Mouse (Mus musculus) telencephalon, adult 2 months (tissue): Measurements from ENCODE around the gene Sec23ip.
"Not testable (repeated sequence)": the region's sequence is repeated elsewhere in the genome, so short reads cannot be mapped to it uniquely, and the experiment has no call there.

Experiments
- DNase-seq: peaks from one replicate; pipeline ENCODE4 v3.0.0-alpha.2; 2011; ENCODE audit warnings: low read depth, low spot score

Gene Sec23ip

DNA sequence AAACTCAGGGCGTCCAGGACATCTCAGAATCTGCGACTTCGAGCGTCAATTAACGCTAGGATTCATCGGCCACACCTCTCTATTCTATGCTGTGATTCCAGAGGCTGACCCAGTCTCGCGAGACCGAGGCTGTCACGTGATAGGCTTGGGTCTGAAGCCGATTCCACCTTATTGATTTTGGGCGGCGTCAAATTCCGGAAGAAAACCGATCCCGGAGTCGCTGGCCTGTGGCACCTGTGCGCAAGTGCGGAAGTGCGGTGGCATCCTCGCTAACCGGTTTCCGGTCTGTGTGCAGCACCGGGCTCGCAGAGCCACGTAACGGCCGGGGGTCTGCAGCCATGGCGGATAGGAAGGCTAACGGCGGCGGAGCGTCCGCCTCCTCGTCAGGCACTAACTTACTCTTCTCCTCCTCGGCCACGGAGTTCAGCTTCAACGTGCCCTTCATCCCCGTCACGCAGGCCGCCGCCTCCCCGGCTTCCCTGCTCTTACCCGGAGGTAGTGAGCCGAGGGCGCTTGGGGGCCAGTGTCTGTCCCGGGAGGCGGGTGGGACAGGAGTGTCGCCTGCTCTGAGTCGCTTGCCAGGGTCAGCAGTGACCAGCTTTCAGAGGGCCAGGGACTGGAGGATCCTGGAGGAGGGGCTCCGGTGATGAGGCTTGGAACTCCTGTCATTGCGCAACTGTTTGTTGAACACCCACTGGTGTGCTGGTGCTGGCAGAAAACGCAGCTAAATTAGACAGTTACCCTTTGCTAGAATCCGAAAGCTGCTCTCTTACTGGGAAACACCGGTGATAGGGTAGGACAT is at the start of gene Sec23ip:
Sec23ip (plus strand) TSS at position 260 of the 802 bp plus-strand sequence.
- peak; percentile 98 for DNase-seq

DNA sequence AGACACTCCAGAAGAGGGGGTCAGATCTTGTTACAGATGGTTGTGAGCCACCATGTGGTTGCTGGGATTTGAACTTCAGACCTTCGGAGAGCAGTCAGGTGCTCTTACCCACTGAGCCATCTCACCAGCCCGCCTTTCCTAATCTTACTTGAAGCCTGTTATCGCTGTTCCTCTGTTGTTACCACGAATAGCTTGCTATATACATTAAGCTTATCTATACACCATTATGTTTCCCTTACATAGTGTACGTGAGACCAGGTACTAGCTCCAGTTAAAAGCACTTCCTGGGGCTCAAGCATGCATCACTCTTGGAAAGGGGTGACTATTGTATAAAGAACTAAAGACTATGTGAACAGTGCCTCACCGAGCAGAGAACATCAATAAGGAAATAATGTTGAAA is 44.8 kb upstream of the Sec23ip start:
- not testable (repeated sequence) for DNase-seq

DNA sequence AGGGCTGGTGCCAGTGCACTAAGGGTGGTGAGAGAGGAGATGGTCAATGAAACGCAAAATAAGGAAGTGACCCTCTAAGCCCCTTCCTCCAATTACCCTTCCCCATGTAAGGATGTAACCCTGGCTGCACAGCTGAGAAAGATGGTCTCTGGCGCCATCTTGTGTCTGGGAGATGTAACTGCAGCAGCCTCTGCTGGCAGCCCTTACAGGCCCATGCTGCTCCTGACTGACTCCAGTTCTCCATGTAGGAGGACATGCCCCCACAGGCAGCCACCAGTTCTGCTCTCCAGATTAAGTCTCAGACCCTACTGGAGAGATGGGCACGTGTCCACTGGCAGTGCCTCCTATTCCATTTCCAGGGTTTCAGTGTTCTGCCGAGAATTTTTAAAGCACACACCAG is 39.0 kb upstream of the Sec23ip start:
- DNase-seq: no peak

DNA sequence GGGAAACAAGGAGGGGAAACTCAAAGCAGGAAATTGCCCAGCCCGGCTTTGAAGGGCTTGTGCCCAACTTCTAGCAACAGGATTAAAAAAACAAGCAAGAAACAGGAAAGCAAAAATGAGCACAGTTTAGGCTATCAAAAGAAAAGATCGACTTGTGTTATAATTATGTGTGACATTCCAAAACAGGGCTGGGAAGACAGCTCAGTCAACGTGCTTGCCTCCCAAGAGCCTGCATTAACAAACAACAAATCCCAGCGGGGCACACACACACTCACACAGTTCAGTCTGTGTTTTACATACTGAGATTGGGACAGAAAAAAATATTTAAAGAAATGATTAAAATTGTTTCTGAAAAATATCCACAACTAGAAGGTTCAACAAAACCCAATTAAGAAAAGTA is 26.8 kb upstream of the Sec23ip start:
- no peak for DNase-seq

DNA sequence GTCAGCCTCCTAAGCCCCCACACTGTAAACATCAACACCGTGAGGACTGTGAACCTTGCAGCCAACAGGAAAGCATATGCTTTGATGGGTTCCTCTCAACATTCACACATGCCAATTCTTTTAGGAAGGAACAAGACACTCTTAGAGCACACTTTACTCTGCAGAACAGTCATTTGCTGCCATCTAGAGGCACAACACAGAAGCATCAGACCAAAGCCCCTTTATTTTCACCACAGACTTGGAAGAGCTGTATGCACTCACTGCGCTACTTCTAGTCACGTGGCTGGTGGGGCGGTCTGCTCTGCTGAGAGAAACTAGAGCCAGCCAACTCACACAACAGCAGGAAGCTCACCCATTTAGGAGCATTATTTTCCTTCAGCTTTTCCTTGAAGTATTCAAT is 20.0 kb upstream of the Sec23ip start:
- DNase-seq: peak; percentile 87

DNA sequence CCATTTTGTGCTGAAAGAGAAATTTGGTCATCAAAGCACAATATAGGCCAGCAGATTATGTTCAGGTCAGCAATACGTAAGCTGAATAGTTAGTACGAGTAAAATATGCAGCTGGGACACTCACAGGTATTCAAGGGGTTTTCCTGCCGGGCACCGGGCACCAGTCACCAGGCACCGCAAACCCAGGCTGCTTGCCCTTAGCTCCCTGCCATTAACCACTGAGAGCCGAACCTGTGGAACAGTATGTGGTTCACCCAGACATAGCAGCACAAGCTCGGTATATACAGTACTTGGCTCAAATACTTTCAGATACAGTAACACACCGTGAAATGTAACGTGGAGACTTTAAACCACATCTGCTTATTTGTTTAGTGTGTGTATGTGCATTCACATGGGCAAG is 19.6 kb upstream of the Sec23ip start:
- DNase-seq: no peak

DNA sequence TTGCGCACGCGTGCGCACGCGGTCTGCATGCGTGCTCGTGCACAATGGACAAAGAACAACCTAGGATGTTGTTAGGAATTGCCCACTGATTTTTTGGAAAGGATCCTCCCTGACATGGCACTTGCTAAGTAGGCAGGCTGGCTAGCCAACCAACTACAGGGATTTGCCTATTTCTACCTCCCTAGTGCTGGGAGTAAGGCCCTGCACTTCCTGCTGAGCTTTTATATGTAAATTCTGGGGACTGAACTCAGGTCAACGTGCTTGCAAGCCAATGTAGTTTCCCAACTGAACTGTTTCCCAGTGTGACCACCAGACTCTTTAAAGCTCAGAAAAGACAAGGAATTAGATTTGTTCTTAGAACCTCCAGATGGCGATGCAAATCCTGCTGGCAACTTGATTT is 17.7 kb upstream of the Sec23ip start:
- no peak for DNase-seq

DNA sequence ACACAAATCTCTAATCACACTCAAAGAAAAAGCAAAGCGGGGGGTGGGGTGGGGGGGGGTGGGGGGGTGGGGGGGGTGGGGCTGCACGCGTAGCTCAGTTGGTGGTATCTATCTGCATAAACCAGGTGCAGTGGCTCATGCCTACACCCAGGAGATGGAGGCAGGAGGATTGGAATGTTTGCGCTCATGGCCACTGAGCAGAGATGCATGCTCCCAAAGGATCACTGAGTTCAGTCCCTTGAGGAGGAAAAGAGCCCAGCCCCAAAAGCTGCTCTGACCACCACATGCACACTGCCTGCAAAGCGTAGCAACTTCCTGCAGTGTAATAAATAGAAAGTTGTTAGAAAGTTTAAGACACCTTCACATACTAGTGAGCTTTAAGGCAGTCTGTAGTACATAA is 17.0 kb upstream of the Sec23ip start:
- DNase-seq: no peak

DNA sequence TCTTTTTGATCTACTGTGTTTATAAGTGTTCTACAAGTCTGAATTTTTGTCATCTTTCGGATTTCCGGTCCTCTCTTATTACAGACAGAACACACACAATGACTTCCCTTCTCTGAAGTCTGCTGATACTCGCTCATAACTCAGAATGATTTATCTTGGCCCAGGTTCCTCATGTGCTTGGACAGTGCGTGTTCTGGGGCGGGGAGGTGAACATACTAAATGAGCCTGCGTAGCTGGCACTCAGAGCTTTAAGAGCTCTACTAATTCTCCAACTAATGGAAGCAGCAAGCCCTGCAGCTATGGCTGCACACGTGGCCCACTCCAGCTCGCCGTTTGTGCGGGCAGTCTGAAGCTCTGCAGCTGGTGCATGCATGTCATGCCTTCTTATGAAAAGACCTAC is 16.0 kb upstream of the Sec23ip start:
- DNase-seq: no peak

DNA sequence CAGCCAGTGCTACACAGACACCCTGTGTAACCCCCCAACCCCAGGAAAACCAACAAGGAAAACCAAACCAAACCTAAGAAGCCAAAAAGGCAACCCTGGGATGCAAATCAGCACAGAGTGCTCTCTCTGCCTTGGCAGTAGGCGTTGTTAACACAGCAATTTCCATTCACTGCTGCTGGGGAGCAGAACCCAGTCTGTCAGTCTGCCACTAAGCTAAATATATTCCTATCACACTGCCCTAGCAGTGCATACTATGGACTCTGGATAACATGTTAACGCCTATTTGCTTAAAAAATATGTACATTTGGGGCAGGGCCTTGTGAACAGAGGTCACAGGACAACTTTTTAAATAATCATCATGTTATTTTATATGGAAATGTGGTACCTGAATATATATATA is 13.2 kb upstream of the Sec23ip start:
- no peak for DNase-seq

DNA sequence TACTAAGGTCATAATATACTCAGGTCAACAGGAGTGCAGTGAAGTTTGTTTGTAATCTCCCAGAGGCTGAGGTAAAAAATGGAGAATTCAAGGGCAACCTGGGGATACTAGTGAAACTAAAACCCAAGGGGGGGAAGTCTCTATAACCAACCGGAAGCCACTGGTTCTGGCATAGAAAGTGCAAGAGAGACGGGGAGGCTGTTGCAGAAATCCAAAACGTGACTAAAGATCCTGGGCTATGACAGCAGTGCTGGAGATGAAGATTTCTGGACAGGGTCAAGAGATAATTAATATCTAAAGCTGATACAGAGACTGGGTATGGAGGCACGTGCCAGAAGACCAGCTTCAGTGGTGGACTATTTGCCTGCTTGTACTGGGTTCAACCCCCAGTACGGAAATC is 6.7 kb upstream of the Sec23ip start:
- DNase-seq: no peak

DNA sequence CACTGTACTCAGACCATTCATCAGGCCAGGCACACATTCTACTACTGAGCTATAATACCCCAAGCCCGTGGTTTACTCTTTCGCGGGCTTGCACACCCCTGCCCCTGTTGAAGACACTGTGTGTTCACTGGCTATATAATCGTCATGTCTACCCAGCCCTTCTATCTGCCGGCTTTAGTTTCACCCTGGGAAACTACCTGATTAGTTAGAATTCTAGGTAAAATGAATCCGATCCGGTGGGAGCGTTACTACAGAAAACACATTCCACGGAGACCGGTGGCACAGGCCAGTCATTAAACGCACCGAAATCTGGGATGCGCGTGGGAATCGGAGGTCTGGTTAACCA is 5.7 kb upstream of the Sec23ip start:
- DNase-seq: no peak

DNA sequence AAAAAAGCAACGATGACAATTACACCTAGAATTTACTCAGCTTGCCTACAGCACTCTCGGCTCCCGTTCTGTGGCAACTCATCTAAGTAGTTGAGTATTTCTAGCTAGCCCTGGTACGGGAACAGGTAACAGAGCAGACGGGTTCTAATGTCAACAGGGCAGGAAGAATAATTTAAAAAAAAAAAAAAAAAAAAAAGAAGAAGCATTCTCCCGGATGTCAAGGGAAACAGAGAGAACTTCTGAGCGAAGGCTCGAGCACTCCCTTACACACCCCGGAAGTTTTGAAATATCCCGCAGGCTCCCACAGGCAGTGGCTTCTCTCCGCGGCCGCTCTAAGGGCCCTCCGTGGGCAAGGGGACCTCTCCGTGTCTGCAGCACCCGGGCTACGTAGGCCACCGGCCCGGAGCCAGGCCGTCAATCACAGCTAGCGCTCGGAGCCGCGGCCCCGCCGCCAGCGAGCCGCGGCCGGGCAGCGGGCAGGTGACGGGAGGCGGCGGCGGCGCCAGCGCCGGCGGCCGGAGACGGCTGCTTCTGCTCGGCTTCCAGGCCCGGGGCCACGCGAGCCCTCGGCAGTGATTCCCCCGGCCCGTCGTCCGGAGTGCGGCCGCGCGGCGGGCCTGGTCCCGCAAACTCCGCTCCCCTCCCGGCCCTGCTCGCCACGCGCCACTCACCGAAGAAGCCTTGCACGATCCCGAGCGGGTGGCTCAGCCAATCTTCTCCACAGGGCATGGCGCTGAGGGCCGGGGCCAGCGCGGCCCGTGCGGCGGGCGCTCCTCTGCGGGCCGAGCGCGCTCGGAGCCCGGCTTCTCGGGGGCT is 5.1 kb upstream of the Sec23ip start:
- no peak for DNase-seq

DNA sequence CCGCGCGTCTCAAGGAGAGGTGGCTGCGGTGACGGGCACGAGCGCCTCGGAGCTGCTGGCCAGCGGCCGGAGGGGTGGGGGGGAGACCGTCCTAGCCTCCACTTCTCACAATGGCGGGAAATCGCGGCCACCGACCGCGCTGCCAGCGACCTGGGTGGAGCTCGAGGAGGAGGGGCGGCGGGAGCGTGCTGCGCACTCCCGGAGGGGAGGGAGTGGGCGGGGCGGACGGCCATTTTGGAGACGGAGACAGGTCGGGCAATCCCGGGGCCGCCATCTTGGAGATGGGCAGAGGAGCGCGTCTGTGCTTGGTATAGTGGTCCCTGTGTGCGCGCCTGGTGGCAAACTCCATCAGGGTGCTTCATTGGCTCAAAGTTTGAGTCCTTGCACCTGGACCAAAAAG is 4.4 kb upstream of the Sec23ip start, which contains the start of gene Mcmbp:
Mcmbp (minus strand) TSS at position 162 of the 400 bp plus-strand sequence.
- DNase-seq: peak; percentile 87

DNA sequence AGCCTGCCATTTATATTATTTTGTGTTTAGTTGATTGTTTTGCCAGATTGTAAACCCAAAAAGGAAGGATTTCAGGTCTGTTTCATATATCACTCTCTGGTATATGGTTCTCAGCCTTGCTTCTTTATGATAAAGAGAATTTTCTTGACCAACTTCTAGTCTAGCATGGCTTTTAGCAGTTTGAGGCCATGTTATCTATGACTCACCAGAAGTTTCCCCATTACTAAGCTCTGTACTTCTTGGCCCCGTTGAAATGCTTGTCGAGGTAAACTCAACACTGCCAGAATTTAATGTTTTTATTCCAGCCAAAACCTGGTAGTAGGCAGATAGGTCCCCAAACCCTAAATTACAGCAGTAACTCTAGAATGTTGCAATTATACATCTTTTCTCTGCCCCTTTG is 845 bp upstream of the Sec23ip start:
- no peak for DNase-seq

DNA sequence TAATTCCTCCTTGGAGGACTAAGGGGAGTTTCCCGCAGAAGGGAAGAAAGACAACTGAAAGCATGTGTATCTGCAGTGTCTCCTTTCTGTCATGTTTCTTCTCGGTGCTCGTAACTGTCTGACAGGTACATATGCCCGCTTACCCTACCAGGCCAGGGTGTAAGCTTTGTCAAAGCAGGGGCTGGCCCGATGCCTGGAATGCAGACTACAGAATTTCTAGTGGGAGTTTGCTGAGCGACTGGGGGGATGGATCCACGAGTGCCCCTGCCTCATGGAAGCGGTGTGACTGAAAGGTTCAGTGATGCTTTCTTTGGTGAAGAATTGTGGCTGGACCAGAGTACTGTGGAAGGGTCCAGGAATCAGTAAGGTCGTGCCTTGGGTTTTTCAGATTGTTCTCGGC is 1.4 kb downstream of the Sec23ip start:
- DNase-seq: no peak

DNA sequence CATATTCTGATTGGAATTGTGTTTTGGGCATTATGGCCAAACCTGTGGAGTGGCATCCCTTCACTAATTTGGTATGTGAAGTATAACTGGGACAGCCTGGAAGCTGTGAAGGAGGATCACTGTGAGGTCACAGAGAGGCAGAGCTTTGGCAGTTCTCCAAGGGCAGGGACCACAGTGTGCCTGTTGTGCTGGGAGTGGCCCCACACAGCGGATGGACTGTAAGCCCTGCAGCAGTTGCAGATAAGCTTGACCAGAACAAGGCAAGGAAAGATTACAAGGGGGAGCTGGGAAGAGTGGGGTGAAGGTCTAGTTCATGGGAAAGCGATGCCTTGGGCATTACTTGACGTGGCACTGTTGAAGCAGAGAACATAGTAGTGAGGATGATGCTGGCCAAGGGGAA is 4.0 kb downstream of the Sec23ip start:
- no peak for DNase-seq

DNA sequence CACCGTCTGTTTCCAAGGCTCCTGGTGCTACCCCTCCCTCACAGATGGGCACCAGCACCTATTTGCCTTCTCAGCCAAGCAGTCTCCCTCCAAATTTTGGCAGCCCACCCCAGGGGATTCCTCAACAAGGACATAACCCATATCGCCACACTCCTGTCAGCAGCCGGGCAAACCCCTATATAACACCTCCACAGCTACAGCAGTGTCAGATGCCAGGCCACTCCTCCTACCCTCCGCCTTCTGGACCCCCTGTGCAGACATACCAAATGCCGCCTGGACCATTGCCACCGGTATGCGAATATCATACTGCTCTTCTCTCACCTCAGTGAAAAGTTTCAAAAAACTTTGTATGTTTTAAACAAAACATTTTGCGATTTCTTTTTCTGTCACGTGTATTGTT is 5.6 kb downstream of the Sec23ip start:
- no peak for DNase-seq

DNA sequence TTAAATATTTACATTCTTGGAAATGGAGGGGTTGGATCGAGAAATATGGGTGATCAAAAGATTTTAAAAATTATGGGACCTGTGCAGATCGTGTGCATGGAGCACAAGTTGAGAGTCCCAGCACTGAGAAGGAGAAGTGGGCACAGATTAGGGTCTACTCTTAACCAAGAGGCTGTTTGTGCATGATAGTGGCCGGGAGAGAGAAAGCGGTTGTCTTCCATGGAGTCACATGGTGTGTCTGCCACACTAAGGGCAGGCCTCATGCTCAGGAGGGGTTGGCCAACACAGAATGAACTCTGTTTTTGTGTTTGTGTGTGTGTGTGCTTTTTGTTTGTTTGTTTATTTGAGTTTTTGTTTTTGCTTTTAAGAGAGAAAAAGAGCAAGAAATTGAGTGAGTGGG is 7.3 kb downstream of the Sec23ip start:
- no peak for DNase-seq

DNA sequence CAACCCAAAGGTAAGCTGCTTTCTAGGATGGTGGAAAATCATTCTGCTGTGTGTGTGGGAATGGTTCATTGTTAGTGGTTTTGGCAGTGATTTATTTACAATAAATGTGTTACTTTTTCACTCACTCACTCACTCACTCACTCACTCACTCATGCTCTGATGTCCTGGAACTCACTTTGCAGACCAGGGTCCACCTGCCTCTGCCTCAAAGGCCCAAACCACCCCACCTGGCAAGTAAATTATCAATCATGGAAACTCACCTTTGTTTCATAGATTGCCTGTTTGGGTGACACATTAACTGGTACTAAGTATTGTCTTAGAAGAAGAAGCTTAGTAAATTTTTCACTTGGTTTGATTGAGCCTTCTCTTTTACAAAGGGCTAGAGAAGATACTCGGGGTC is 10.7 kb downstream of the Sec23ip start:
- DNase-seq: no peak

DNA sequence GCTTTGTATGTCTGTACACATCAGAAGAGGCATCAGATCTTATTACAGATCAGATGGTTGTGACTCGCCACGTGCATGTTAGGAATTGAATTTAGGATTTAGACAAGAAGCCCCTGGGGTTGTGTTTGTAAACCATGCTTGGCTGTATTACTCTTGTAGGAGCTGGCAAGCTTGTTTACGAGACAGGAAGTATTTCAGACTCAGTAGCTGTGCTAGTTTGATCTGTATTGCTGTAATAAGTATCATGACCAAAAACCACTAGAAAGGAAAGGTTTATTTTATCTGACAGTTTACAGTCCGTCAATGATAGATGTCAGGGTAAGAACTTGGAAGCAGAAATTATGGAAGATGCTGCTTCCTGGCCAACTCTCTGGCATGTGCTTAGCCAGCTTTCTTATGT is 14.2 kb downstream of the Sec23ip start:
- no peak for DNase-seq

DNA sequence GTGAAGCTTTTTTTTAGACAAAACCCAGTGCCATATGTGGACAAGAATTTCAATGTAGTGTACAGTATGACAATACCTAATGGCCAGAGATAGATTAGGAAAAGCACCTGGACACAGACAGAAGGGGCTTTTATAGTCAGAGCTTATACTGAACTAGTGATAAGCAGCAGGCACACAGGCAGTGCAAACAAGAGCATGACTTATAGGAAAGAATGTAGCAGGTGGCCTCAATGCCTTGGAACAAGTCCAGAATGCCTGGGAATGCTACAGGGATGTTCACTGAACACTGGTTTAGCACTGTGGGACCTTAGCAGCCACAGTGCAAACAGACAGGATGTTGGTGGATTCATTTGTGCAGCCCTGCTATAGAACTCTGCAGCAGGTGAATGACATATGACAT is 22.0 kb downstream of the Sec23ip start:
- no peak for DNase-seq

DNA sequence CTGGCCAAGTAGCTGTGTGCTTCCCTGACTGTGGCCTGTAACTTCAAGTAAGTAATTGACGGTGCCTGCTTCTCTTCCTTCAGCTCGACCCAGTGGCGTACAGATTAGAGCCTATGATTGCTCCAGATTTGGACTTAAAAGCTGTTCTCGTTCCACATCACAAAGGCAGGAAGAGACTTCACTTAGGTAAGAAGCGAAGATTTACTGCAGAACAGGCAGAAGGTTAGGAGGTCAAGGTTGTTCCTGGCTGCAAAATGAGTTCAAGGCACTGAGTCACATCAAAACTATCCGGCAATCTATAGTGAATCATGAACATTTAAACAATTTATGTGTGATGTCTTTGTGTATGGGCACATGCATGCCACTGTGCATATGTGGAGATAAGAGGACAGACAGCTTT is 32.5 kb downstream of the Sec23ip start:
- DNase-seq: no peak
